Mouse (Mus musculus) ES-E14 (cell line): Measurements from ENCODE around the gene Ssna1.

ENCODE experiments used
- CHD2 ChIP-seq: IDR thresholded peaks from 2 replicates; pipeline ENCODE4 v1.6.1; 2014; ENCODE audit warnings: mild to moderate bottlenecking, low read depth, low read length, inconsistent platforms
- HCFC1 ChIP-seq: IDR thresholded peaks from 2 replicates; pipeline ENCODE4 v1.6.1; 2012; ENCODE audit warnings: low read length, inconsistent platforms, borderline replicate concordance; ENCODE audit not compliant: insufficient read depth
- MAFK ChIP-seq: IDR thresholded peaks from 2 replicates; pipeline ENCODE4 v1.6.1; 2014; ENCODE audit warnings: mild to moderate bottlenecking, low read depth, low read length, inconsistent platforms; ENCODE audit not compliant: insufficient read depth
- ZC3H11A ChIP-seq: IDR thresholded peaks from 2 replicates; pipeline ENCODE4 v1.6.1; 2012; ENCODE audit warnings: low read depth, mild to moderate bottlenecking, inconsistent platforms, low read length, borderline replicate concordance
- ZNF384 ChIP-seq: IDR thresholded peaks from 2 replicates; pipeline ENCODE4 v1.6.1; 2012; ENCODE audit warnings: low read depth, low read length, inconsistent platforms

- TF ChIP-seq ZC3H11A (no peak), MAFK (no peak), CHD2 (no peak), ZNF384 (no peak), HCFC1 (peak; percentile 56; the same call in 1 of the 2 replicates)
These were observed 31.4 kb downstream of the Ssna1 start for GRCm38 (mm10) chr2:25240723-25241437.
